Mouse (Mus musculus): ENCODE results near the gene Gm20388. TPM values are rescaled to one million over a fixed set of nuclear protein-coding genes. Genes with fewer than 3 reads are reported as not detected.
A peak's percentile ranks its signal among the peaks of the same experiment; 100 is the strongest.

Gene Gm20388
- polyA plus RNA-seq, 1 experiment from 2014 or later, result not detected

DNA sequence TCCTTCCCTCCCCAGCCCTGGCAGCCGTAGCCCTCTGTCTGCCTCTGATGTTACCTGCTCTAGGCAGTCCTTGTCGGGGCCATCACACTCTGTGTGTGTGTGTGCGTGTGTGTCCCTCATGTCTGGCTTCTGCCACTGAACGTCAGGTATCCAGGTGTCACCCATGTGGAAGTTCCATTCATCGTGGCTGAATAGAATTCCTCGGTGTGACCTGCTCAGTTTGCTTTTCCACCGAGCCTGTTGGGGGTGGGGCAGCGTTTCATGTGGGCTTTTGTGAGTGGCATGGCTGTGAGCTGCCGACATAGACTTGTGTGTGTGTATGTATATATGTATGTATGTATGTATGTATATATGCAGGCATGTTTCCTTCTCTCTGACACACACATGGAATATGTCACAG, 375.2 kb downstream of the Gm20388 start:
- no peak for ATAC-seq
- Histone ChIP-seq H3K4me3 (ENCODE audit: low read depth, low read length) (no peak overlapping the region), H3K9me3 (ENCODE audit: control insufficient read depth) (no peaks in the 10 kb centered on the region), H3K9ac (ENCODE audit: low read depth, low read length) (no peak overlapping the region), H3K27me3 (replicated peaks; ENCODE audit: control insufficient read depth, insufficient read depth, low read length) (no peaks in the 10 kb centered on the region), H3K4me2 (replicated peaks; ENCODE audit: low read depth) (no peak overlapping the region), H3K4me1 (replicated peaks; ENCODE audit: control insufficient read depth, insufficient read depth, low read length) (peaks cover 10% of the 10 kb centered on the region; the same call in 1 of the 2 replicates), H3K27ac (ENCODE audit: low read depth, low read length) (no peak overlapping the region), H3K36me3 (ENCODE audit: control insufficient read depth, insufficient read depth) (0 out of 2 replicates have a peak, but pooled peaks cover 3% of the 10 kb centered on the region)
- 65% methylated on average over 9 of the region's 9 CpGs for WGBS
- TF ChIP-seq CTCF (IDR thresholded peaks at IDR 0.05; ENCODE audit: low read depth), result no peak

DNA sequence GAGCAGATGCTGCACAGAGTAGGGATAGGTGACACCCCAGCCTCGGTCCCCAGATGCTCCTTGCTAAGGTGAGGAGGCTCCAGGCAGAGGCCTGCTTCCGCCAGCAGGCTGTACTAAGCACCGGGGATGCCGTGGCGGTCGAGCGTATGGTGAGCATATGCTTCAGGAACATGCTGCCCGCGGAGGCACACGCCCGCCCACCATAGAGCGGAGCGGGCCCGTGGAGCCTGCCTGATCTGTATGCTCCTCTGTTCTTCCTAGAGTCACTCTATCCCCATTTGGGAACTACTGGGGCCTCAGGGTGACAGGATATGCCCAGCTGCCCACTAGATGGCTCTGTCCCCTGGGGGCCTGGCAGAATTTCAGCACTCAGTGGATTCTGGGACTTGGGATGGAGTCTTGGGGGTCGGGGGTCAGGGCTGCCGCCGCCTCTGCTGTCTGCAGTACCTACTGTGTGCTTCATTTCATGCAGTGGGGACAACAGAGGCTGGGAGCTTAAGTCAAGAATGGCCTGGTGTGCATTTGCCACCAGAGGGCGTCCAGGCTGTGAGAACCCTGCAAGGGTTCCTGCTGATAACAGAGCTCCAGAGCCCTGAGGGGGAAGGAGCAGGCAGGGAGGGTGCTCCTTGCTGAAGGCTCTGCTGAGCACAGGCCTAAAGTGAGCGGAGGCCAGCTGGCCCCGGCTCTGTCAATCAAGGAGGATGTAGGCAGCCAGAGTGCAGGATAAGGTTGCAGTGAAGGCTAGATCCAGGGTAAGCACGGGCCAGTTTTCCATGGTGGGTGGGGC, 377.7 kb downstream of the Gm20388 start:
- WGBS, result 54% methylated on average over 21 of the region's 21 CpGs

DNA sequence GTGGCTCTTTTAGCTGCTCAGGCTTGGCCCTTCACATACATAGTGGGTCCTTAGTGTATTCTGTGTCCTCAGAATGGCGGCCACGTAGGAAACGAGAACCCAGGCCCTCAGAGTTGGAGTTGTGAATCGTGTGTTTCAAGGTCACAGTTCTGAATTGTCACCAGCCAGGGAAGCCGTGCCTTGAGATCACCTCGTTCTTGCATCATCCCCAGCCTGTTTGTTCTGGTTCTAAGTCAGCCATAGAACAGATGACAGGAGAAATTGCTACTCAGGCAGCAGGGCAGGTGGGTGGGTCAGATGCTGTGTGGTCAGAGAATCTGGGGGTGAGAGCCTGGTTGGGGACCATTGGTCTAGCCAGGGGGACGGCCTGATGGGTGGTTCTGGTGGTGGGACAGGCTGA, 378.6 kb downstream of the Gm20388 start:
- Histone ChIP-seq H3K4me2 (replicated peaks; ENCODE audit: low read depth) (no peak overlapping the region), H3K36me3 (ENCODE audit: control insufficient read depth, insufficient read depth) (0 out of 2 replicates have a peak, but pooled peaks cover 3% of the 10 kb centered on the region), H3K4me1 (replicated peaks; ENCODE audit: control insufficient read depth, insufficient read depth, low read length) (peaks cover 10% of the 10 kb centered on the region), H3K4me3 (ENCODE audit: low read depth, low read length) (no peak overlapping the region), H3K9ac (ENCODE audit: low read depth, low read length) (no peak overlapping the region), H3K27me3 (replicated peaks; ENCODE audit: control insufficient read depth, insufficient read depth, low read length) (no peaks in the 10 kb centered on the region), H3K9me3 (ENCODE audit: control insufficient read depth) (no peaks in the 10 kb centered on the region), H3K27ac (ENCODE audit: low read depth, low read length) (no peak overlapping the region; the same call in 1 of the 2 replicates)
- TF ChIP-seq CTCF (IDR thresholded peaks at IDR 0.05; ENCODE audit: low read depth), result no peak
- no peak for ATAC-seq
- WGBS, result 71% methylated on average over 7 of the region's 7 CpGs

More for the DNA sequence above, 377.7 kb downstream of the Gm20388 start:
- no peaks in the 10 kb centered on the region for H3K27me3 ChIP-seq (replicated peaks; ENCODE audit: control insufficient read depth, insufficient read depth, low read length)
- no peak overlapping the region for H3K4me3 ChIP-seq (ENCODE audit: low read depth, low read length)
- H3K36me3 ChIP-seq (ENCODE audit: control insufficient read depth, insufficient read depth), result 0 out of 2 replicates have a peak, but pooled peaks cover 3% of the 10 kb centered on the region
- no peak overlapping the region for H3K27ac ChIP-seq (ENCODE audit: low read depth, low read length)
- H3K4me1 ChIP-seq (replicated peaks; ENCODE audit: control insufficient read depth, insufficient read depth, low read length), result peaks cover 10% of the 10 kb centered on the region
- ATAC-seq, result no peak
- peak; percentile 87 for TF ChIP-seq CTCF (IDR thresholded peaks at IDR 0.05; ENCODE audit: low read depth)
- no peaks in the 10 kb centered on the region for H3K9me3 ChIP-seq (ENCODE audit: control insufficient read depth)
- no peak overlapping the region for H3K9ac ChIP-seq (ENCODE audit: low read depth, low read length)
- H3K4me2 ChIP-seq (replicated peaks; ENCODE audit: low read depth), result no peak overlapping the region

DNA sequence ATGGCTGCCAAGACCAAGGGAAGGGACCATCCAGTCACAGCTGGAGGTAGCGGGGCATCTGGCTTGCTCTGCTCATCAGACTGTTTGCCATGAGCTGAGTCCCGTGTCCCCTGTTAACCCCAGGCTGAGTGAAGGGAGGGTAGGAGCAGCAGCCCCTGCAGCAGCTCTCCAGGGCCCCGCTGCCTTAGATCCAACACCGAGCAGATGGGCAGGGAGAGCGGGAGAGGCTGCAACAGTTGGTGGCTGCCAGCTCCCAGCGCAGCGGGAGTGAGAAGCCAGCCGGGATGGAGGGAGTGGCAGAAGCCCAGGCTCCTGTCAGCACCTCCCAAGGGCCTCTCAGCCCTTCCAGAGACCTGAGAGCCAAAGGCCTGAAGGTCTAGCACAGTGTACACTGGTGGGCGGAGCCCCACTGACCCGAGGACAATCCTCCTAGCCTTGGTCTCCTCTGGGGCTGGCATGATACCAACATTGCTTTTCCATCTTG, 379.1 kb downstream of the Gm20388 start:
- TF ChIP-seq CTCF (IDR thresholded peaks at IDR 0.05; ENCODE audit: low read depth), result no peak
- no peaks in the 10 kb centered on the region for H3K9me3 ChIP-seq (ENCODE audit: control insufficient read depth)
- no peak for ATAC-seq
- H3K27ac ChIP-seq (ENCODE audit: low read depth, low read length), result no peak overlapping the region
- H3K4me3 ChIP-seq (ENCODE audit: low read depth, low read length), result no peak overlapping the region
- H3K9ac ChIP-seq (ENCODE audit: low read depth, low read length), result no peak overlapping the region
- no peaks in the 10 kb centered on the region for H3K27me3 ChIP-seq (replicated peaks; ENCODE audit: control insufficient read depth, insufficient read depth, low read length)
- H3K4me1 ChIP-seq (replicated peaks; ENCODE audit: control insufficient read depth, insufficient read depth, low read length), result peaks cover 5% of the 10 kb centered on the region
- 0 out of 2 replicates have a peak, but pooled peaks cover 3% of the 10 kb centered on the region for H3K36me3 ChIP-seq (ENCODE audit: control insufficient read depth, insufficient read depth)
- no peak overlapping the region for H3K4me2 ChIP-seq (replicated peaks; ENCODE audit: low read depth)
- WGBS, result 48% methylated on average over 10 of the region's 10 CpGs

DNA sequence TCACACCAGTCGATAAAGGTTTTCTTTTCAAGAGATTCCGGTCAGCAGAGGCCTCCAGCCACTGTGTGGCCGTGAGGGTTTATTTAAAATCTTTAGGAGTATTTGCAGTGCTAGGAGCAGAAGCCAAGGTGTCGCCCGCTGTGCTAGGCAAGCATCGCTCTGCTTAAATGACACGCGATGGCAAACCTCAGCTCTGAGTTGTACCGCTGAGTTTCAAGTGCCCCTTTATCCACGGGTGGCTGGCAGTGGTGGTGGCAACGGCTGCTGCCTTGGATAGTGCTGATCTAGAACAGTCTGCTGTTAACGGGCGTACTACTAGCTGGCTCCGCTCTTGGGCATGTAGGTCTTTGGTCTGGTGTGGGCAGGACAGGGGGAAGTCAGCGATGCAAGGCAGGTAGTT, 380.0 kb downstream of the Gm20388 start:
- 0 out of 2 replicates have a peak, but pooled peaks cover 3% of the 10 kb centered on the region for H3K36me3 ChIP-seq (ENCODE audit: control insufficient read depth, insufficient read depth)
- H3K9ac ChIP-seq (ENCODE audit: low read depth, low read length), result no peak overlapping the region
- no peak overlapping the region for H3K27ac ChIP-seq (ENCODE audit: low read depth, low read length)
- no peak for ATAC-seq
- H3K9me3 ChIP-seq (ENCODE audit: control insufficient read depth), result no peaks in the 10 kb centered on the region
- H3K4me2 ChIP-seq (replicated peaks; ENCODE audit: low read depth), result no peak overlapping the region
- no peak for TF ChIP-seq CTCF (IDR thresholded peaks at IDR 0.05; ENCODE audit: low read depth)
- H3K4me3 ChIP-seq (ENCODE audit: low read depth, low read length), result no peak overlapping the region
- H3K27me3 ChIP-seq (replicated peaks; ENCODE audit: control insufficient read depth, insufficient read depth, low read length), result no peaks in the 10 kb centered on the region
- H3K4me1 ChIP-seq (replicated peaks; ENCODE audit: control insufficient read depth, insufficient read depth, low read length), result peaks cover 8% of the 10 kb centered on the region
- WGBS, result 76% methylated on average over 15 of the region's 15 CpGs

DNA sequence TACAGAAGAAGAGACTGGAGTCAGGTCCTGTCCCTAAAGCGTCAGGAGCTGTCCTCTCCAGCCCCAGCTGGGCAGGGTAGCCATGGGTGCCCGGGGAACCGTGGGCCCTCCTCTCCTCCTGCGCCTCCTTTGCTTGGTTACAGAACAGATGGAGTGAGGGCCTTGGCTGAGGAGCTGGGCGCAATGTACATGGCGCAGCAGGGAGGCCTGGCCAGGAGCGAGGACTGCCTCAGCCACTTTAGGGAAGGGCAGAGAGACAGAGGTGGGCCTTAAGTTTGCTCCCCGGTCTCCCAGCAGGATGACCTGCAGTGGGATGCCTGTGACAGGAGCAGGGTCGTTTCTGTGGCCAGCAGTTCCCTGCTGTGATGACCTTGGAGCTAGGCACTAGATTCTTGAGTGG, 381.0 kb downstream of the Gm20388 start:
- no peak overlapping the region for H3K9ac ChIP-seq (ENCODE audit: low read depth, low read length)
- peaks cover 8% of the 10 kb centered on the region for H3K4me1 ChIP-seq (replicated peaks; ENCODE audit: control insufficient read depth, insufficient read depth, low read length)
- no peak overlapping the region for H3K4me2 ChIP-seq (replicated peaks; ENCODE audit: low read depth)
- H3K9me3 ChIP-seq (ENCODE audit: control insufficient read depth), result no peaks in the 10 kb centered on the region
- 86% methylated on average over 9 of the region's 9 CpGs for WGBS
- no peak for TF ChIP-seq CTCF (IDR thresholded peaks at IDR 0.05; ENCODE audit: low read depth)
- ATAC-seq, result no peak
- no peaks in the 10 kb centered on the region for H3K27me3 ChIP-seq (replicated peaks; ENCODE audit: control insufficient read depth, insufficient read depth, low read length)
- no peaks in the 10 kb centered on the region for H3K36me3 ChIP-seq (ENCODE audit: control insufficient read depth, insufficient read depth)
- H3K27ac ChIP-seq (ENCODE audit: low read depth, low read length), result no peak overlapping the region
- no peak overlapping the region for H3K4me3 ChIP-seq (ENCODE audit: low read depth, low read length)
